Mouse (Mus musculus): ENCODE measurements around the gene Olfr675.
"Not testable (repeated sequence)": the region's sequence is repeated elsewhere in the genome, so short reads cannot be mapped to it uniquely, and the experiment has no call there.

Gene Olfr675

GRCm38 (mm10) chr7:105028360-105028759 is at the start of gene Olfr675:
TSS of gene Olfr675 (minus strand) at chr7:105028460.
- no peak for DNase-seq (ENCODE audit: low spot score)

DNA sequence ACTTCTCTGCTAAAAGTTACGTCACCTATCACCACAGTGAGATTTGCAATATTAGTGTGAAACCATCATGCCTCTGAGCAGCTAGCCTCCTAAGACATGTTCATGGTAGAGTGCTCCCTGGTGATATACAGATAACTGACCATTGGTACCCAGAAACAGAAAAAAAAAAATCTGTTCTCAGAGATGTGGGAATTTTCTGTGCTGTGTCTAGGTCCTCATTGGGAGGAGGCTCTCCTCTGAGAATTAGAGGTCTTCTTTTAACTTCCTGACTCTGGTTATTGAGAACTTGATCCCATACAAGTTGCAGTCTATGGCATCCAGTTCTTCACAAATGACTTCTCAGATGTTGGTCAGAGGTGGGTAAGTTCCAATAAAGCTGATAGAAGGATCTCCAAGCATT is 35.9 kb upstream of the Olfr675 start, which contains the start of gene Olfr678:
Olfr678 (plus strand) TSS at position 301 of the 400 bp plus-strand sequence.
- DNase-seq (ENCODE audit: low spot score), result no peak

- DNase-seq (ENCODE audit: low spot score), result no peak
These were observed 30.7 kb upstream of the Olfr675 start for GRCm38 (mm10) chr7:105058951-105059350.

- not testable (repeated sequence) for DNase-seq (ENCODE audit: low spot score)
These were observed 5.6 kb upstream of the Olfr675 start for GRCm38 (mm10) chr7:105033836-105034235.

GRCm38 (mm10) chr7:105032398-105032797 is 4.1 kb upstream of the Olfr675 start, which contains the start of gene Olfr676:
TSS of gene Olfr676 (plus strand) at chr7:105032698.
- DNase-seq (ENCODE audit: low spot score), result no peak

DNA sequence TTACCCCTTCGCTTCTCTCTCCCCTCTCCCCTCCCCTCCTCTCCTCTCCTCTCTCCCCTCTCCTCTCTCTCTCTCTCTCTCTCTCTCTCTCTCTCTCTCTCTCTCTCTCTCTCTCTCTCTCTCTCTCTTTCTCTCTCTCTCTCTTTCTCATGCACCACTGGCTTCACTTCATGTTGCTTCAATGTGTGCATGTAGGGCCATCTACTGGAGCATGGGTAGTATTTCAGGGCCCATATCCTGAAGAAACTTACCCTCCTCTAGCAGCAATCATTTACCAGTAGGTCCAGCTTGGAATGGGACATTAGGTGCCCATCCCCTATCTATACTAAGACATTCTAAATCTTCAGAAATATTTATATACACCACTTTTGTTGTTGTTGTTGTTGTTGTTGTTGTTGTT is 5.7 kb downstream of the Olfr675 start:
- no peak for DNase-seq (ENCODE audit: low spot score)

DNA sequence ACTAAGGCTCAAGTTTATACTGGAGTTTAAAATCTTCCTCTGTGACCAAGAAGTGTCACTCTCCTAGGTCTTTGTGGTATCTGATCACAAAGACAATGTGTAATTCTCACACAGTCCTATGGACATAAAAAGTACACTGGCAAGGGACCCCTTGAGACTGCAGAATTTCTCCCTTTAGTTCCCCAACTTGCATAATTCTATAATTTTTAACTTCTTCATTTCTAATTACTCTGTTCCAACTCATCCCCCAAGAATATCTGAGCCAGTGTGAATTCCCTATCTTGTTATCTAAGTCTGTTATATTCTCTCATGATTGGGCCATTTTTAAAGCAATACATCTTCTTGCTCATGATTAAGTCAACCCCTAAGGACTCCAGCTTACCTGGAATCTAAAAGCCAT is 26.3 kb downstream of the Olfr675 start, which contains the start of gene Olfr672:
Olfr672 (minus strand) TSS at position 101 of the 400 bp plus-strand sequence.
- DNase-seq (ENCODE audit: low spot score), result no peak

DNA sequence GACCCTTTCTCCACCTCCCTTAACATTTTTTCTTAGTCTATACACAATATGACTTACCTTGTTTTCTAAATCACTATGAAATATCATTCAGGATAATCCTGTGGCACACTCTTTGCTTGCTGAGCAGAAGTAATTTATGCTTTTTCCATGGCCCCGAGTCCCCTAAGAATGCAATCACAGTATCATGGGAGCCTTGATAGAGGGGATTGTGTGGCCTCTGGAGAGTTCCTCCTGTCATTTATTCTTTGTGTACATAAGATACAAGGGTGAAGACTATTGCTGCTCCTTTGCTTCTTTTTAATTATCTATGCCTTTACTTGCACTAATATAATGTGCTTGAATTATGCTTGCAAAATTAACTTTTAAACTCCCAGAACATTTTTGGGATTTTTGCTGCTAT is 49.2 kb downstream of the Olfr675 start, which contains the start of gene Olfr671:
Olfr671 (minus strand) TSS at position 101 of the 400 bp plus-strand sequence.
- no peak for DNase-seq (ENCODE audit: low spot score)

GRCm38 (mm10) chr7:104972507-104972906 is 55.8 kb downstream of the Olfr675 start:
- DNase-seq (ENCODE audit: low spot score), result not testable (repeated sequence)

Data from MN1 (cell line).